Mouse (Mus musculus): Measurements from ENCODE around the gene Rsrp1. TPM values are rescaled to one million over a fixed set of nuclear protein-coding genes. Genes with fewer than 3 reads are reported as not detected.
"Not testable (repeated sequence)": the region's sequence is repeated elsewhere in the genome, so short reads cannot be mapped to it uniquely, and the experiment has no call there.

The Rsrp1 gene
- total RNA-seq (2015) (413 and 462 TPM in 2 replicates), total RNA-seq (2017) (119 and 154 TPM in 2 replicates)

GRCm38 (mm10) chr4:134923258-134924018, at the start of gene Rsrp1:
Gene Rsrp1 (plus strand): TSS chr4:134923592.
- peak; percentile 63 for ATAC-seq (replicated peaks; ENCODE audit: poor library complexity)

DNA sequence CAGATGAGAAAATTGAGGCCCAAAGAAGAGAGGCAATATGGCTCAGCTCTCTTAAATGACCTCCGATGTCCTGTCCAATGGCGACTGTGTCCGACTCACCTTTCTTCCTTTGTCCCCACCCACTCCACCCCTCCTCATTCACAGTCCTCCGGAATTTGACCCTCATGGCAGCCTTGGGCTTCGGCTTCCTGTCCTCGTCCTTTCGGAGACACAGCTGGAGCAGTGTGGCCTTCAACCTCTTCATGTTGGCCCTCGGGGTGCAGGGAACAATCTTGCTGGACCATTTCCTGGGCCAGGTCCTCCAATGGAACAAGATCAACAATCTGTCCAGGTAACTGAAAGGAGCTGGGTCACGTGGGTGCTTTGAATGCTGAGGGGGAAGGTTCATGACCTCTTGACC, 47.2 kb upstream of the Rsrp1 start:
- ATAC-seq (replicated peaks; ENCODE audit: poor library complexity): no peak

DNA sequence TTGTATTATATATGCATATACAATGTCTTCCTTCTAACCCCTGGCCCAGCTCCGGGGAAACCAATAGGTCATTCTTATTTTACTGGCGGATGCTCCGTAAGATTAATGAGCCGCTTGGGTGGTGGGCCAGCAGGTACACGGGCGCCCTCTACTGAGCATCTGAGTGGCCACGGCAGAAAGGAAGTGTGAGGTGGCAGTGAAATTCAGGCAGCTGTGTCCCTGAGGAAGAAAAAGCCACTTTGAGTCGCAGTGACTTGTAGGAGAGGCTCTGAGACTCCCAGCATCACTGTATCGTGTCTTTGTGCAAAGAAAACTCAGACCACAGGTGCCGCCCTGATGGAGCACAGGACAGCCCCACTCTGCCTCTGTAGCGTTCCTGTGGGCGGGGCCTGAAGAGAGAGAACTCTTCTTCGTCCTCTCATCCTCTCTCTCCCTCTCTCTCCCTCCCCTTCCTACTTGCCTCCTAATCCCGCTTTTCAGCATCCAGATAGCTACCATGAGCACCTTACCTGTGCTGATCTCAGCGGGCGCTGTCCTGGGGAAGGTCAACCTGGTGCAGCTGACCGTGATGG, 43.9 kb upstream of the Rsrp1 start:
- ATAC-seq (replicated peaks; ENCODE audit: poor library complexity): peak; percentile 78

GRCm38 (mm10) chr4:134880041-134880440, 43.4 kb upstream of the Rsrp1 start:
- ATAC-seq (replicated peaks; ENCODE audit: poor library complexity): peak; percentile 45; the same call in 1 of the 2 replicates

DNA sequence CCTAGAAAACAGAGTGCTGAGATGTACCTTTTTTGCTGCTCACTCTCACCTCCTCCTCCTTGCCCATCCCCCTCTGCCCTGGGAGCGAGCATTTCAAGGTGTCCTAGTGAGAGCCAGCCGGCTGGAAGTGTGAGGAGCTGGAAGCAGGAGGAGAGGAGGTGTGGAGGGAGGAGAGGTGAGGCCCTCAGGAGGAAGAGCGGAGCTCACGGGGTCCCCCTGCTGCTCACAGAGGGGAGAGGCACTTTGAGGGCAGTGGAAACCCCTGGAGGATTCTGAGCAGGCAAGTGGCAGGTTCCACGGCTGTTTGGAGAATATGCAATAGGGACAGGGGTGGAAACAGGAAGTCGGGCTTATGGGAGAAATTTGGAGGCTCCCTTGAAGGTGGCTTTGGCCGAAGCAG, 40.1 kb upstream of the Rsrp1 start:
- ATAC-seq (replicated peaks; ENCODE audit: poor library complexity): peak; percentile 88

GRCm38 (mm10) chr4:134883808-134884207, 39.6 kb upstream of the Rsrp1 start:
- ATAC-seq (replicated peaks; ENCODE audit: poor library complexity): no peak

GRCm38 (mm10) chr4:134884364-134884763, 39.0 kb upstream of the Rsrp1 start:
- no peak for ATAC-seq (replicated peaks; ENCODE audit: poor library complexity)

GRCm38 (mm10) chr4:134892096-134892495, 31.3 kb upstream of the Rsrp1 start:
- 0 out of 2 replicates have a peak, but pooled peaks have one; percentile 34 for ATAC-seq (replicated peaks; ENCODE audit: poor library complexity)

DNA sequence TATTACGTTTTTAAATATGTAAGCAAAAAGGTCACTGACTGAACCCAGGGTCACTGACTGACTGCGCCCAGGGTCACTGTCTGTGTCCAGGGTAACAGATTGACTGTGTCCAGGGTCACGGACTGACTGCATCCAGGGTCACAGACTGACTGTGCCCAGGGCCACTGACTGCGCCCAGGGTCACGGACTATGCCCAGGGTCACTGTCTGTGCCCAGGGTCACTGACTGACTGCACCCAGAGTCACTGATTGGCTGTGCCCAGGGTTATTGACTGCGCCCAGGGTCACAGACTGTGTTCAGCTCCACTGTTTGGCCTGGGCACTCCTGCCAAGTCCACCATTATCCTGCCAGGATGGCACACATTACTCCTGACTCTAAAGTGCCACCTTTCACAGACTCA, 26.1 kb upstream of the Rsrp1 start:
- ATAC-seq (replicated peaks; ENCODE audit: poor library complexity): no peak

DNA sequence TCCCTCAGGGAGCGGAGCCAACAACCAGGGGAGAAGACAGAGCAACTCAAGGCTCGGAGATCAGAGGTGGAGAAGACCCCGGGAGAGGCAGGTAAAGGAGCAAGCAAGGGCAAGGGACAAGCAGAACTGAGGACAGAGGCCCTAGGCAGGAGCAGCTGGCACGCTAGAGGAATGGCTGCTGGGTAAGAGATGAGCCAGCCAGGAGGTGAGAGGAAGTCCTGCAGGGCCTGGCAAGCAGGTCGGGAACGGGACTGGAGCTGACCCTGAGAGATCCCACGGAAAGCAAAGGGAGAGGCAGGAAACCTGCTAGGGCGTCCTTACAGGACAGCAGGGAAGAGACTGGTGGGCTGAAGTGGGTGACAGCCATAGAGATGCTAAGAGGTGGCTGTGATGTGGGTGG, 22.3 kb upstream of the Rsrp1 start:
- no peak for ATAC-seq (replicated peaks; ENCODE audit: poor library complexity)

DNA sequence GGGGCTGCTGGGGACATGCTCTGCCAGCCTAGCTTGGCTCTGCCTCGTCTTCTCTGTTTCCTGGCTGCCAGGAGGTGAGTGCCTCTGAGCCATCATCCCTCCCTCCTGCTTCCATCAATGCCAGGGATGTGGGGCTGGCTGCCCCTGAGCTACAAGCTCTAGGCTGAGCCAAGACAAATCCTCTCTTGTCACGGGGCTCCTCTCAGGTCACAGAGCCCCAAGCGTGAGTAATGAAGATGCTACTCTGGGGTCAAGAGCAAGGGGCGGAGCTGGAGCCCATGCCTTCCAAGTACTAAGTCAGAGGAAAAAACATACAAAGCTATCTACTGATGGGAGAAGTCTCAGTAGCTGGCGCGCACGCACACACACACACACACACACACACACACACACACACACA, 20.3 kb upstream of the Rsrp1 start:
- no peak for ATAC-seq (replicated peaks; ENCODE audit: poor library complexity)

GRCm38 (mm10) chr4:134911406-134911805, 12.0 kb upstream of the Rsrp1 start:
- not testable (repeated sequence) for ATAC-seq (replicated peaks; ENCODE audit: poor library complexity)

DNA sequence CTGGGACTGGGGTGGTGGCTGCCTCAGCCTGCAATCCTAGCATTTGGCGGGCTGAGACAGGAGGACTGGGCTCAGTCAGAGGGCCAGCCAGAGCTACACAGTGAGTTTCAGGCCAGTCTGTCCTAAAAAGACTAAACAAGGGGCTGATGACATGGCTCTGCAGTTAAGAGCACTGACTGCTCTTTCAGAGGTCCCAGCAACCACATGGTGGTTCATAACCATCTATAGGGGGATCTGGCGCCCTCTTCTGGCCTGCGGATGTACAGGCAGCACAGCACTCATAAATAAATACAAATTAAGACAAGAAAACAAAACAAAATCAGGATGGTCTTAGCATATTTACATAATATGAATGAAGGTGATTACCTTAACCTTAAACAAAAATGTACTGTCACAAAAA, 10.0 kb upstream of the Rsrp1 start:
- peak; percentile 38 for ATAC-seq (replicated peaks; ENCODE audit: poor library complexity)

DNA sequence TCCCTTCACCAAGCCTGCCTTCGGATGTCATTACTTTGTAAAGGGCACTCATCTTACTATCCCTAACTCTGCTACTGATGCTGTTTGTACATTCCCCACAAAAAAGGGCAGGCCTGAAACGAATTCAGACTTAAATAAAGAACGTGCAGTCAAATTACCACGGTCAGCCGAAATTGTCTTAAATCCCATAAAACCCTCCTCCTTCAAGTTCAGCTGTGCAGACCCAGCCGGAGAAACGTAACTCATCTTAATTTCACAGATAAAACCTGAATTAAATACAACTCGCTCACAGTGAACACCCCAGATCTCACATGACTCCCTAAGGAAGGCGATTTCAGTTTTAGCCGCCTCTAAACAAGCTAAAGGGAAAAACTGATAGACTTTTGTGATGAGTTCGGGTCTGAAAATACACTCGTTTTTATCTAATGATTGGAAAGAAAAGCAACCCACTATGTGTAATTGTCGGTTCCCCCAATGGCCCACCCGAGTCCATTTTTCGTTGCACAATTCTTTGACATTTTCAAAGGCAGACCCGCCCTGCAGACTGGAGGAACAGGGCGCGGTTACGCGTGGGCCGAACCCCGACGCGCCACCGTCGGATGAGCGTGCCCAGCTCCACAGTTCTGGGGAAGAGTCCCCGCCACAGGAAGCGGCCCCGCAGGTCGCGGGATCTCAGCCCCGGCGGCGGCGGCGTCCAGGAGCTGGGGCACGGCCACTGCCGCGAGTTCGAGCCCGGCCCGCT, 9.1 kb upstream of the Rsrp1 start:
- no peak; the same call in 1 of the 2 replicates for ATAC-seq (replicated peaks; ENCODE audit: poor library complexity)

- ATAC-seq (replicated peaks; ENCODE audit: poor library complexity): peak; percentile 80
Observed at GRCm38 (mm10) chr4:134914864-134915209, 8.6 kb upstream of the Rsrp1 start, which contains the start of gene Tmem50a. Gene Tmem50a (minus strand): TSS chr4:134915024.

DNA sequence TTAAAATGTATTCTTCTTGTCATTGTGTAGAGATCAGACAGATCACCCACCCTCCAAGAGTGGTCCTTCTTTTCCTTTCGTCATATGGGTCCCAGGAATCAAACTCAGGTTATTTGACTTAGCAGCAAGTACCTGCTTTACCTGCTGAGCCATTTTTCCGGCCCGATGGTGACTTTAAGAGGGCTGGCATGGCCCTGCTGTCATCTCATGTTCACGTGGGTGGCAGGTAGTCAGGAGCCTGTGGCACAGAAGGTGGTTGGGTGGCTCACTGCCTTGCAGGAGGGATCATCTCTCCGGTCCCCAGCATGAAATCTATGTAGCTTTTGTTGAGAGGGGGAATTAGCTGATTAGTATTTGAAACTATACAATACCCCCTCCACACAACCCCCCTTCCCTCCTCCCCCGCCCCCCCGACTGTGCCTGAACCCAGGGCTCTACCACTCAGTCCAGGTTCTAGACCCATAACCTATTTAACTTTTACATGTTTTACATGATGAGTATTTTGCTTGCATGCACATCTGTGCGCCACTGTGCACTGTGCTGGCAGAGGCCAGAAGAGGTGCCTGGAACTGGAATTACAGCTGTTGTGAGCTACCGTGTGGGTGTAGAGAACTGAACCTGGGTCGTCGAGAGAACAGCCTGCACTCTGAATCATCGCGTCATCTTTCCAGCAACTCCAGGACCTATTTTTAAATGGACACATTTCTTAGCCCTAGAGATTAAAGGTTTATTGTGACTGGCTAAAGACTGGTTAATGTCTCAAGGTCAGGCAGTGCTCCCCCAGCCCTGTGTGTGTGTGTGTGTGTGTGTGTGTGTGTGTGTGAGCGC, 8.0 kb upstream of the Rsrp1 start:
- no peak for ATAC-seq (replicated peaks; ENCODE audit: poor library complexity)

DNA sequence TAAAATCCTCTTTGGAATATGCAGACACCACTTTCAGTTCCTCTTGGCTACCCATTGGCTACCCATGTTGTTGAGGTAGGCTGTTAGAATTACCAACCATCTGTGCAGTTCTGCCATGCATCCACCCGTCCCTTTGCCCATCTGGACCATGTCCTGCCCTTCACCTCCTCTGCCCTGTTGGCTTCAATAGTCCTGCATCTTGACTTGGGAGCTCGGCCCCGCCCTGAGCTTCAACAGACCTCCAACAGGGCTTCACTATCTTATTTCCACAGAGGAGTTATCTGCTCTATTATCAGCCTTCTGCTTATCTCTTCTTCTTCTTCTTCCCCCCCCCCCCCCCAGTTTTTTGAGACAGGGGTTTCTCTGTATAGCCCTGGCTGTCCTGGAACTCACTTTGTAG, 6.2 kb upstream of the Rsrp1 start:
- ATAC-seq (replicated peaks; ENCODE audit: poor library complexity): peak; percentile 22

- no peak for ATAC-seq (replicated peaks; ENCODE audit: poor library complexity)
Observed at GRCm38 (mm10) chr4:134918381-134918780, 5.0 kb upstream of the Rsrp1 start.

DNA sequence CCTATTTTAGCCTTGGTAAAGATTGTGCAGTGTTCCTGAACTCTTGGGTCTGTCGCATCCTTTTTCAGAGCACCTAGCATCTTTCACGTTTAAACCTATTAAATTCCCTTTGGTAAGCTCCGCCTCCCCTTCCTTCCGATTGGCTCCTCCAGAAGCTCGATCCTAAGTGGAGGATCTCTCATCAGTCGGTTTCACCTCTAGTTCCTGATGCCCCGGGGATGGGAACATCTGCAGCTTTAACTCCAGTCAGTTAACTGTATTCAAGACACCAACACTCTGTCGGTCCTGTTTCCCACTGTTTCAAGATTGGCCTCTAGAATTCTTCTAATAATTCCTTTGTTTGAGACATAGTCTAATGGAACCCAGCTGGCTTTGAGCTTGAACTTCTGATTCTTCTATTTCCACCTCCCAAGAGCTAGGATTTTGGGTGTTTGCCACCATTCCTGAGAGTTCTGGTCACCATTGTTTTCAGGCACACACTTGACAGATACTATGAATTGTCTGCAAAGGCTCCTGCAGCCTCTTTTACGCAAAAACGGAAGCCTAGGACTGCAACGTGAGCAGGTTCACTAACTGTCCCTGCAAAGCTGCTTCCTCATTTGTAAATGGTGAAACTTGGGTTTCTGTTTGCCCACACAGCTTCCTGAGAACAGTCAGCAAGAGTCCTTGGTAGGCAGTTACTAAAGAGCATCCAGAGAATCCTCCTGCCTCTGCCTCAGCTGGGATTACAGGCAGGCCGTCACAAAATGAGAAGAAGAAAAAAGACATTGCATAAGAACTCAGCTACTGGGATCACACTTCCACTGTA, 3.5 kb upstream of the Rsrp1 start:
- ATAC-seq (replicated peaks; ENCODE audit: poor library complexity): peak; percentile 28

DNA sequence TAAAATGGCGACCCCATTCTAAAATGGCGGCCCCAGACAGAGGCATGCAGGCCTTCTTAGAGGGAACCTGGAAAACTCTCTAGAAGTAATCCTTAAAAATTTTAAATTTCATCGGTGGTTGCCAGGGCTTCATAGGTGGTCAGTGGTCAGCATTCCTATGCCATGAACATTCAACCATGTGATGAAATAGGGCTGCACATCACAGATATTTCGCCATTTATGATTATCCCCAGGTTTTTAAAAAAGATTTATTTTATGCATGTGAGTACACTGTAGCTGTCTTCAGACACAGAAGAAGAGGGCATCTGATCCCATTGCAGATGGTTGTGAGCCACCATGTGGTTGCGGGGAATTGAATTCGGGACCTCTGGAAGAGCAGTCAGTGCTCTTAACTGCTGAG, 2.8 kb upstream of the Rsrp1 start:
- no peak for ATAC-seq (replicated peaks; ENCODE audit: poor library complexity)
